1 mouse cellular context compared by ENCODE assay signal in genomic region chr11:100395200-100395599, GRCm38 (mm10).
TF ChIP-seq lines count a peak whose summit lies in the region.

No protein-coding gene starts in this region.

TF ChIP-seq in CH12.LX, 34 proteins besides CTCF, POLR2A, EP300 and RAD21:
- TF ChIP-seq IRF4 (IDR thresholded peaks at IDR 0.05; ENCODE audit: low read depth, low read length) (peak; percentile 43; the same call in 1 of the 2 replicates), CHD2 (IDR thresholded peaks at IDR 0.05; ENCODE audit: low read length) (no peak)
